Mouse (Mus musculus): ENCODE measurements around the gene Ube3c. TPM values are rescaled to one million over a fixed set of nuclear protein-coding genes. Genes with fewer than 3 reads are reported as not detected.
A peak's percentile ranks its signal among the peaks of the same experiment; 100 is the strongest.

Ube3c gene
- total RNA-seq, 2 experiments from 2014 or later: 41.0 to 43.9 TPM

DNA sequence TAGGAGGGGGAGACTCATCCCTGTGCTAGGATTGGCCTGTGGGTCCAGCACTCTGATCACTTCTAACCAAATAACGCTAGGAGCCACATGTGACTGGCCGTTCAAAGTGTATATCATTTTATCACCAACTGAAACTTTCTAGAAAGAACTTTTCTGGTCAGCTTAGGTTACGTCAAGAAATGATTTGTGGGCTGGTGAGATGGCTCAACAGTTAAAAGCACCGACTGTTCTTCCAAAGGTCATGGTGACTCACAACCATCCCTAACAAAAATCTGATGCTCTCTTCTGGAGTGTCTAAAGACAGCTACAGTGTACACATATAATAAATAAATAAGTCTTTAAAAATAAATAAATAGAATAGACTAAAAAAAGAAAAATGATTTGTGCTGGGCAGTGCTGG is 103.5 kb downstream of the Ube3c start:
- no peak for DNase-seq

DNA sequence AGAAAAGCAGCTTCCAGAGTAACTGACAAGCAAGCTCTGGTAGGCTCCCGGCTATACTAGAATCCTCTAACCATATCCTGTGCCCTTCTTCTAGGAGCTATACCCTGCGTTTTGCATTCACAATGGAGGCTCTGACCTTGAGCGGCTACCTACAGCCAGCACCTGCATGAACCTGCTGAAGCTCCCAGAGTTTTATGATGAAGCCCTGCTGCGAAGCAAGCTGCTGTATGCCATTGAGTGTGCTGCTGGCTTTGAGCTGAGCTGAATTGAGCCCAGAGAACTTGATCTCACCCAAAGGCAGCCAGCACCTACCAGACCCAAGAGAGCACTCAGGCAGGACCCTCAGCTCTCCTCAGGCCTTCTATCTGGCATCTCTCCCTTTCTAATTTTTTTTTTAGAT is 105.3 kb downstream of the Ube3c start:
- DNase-seq: no peak

DNA sequence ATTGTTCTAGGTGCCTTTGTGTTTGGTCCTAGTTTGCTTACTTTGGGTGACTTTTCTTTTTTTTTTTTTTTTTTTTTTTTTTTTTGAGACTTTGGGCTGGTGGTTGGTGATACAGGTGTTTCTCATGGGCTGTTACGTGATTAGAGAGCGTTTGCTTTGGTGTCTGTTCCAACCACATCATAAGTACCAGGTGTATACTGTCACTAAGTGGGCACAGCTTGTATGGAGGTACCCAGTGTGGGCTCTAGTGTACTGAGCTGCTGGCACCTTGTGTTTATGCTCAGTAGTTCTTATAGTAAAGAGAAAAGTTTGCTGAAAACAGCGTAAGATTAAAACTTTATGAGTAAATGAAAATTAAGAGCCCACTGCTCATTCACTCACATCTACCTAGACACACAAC is 107.4 kb downstream of the Ube3c start:
- no peak for DNase-seq

DNA sequence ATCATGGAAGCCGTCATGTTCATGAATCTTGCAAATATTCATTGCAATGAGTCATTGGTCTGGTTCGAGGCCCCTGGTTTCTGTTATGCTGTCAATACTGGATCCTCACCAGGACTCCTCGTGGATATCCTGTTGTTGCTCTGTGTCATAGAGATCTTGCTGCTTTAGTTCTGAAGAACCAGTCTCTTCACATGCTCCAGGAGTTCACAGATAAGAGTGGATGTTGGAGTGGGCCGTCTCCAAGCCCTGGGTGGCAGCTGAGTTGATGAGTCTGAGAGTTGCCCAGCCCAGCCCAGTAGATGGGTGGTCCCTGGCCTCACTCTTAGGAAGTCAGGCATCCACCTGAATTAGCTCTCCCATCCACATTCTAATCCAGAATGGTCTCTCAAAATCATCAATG is 116.0 kb downstream of the Ube3c start:
- DNase-seq: no peak

DNA sequence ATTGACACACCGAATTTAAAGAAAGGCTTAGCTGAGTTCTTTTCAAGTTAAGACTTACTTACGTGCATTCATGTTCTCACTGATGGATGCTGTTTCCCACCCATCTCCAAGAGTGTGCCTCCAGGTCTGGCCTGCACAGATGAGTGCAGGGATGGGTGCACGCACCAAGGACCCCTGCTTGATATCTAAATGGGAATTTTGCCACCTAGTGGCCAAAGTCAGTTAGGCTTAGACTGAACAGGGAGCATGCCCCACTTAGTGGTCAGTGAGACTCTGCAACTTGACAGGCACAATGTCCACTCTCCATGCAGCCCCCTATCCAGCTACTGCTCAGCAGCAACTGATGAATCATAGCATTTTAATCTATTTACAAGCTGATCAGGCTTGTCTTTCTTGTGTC is 118.6 kb downstream of the Ube3c start:
- DNase-seq: peak in 1 of 2 experiments; percentile 35

DNA sequence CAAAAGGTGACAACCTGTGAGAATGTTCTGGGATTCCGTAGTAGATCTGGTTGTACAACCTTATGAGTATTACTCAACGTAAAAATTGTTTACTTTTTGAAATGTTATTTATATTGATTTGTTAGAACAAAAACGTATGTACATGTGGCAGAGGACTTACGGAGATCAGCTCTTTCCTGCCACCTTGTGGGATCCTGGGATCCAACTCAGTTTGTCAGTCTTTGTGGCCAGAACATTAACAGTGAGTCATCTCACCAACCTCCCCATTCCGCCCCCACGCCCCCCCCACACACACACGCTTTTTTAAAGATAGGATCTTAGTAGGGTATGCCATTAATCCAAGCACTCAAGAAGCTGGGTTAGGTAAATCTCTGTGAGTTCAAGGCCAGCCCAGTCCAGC is 119.3 kb downstream of the Ube3c start:
- DNase-seq: no peak

DNA sequence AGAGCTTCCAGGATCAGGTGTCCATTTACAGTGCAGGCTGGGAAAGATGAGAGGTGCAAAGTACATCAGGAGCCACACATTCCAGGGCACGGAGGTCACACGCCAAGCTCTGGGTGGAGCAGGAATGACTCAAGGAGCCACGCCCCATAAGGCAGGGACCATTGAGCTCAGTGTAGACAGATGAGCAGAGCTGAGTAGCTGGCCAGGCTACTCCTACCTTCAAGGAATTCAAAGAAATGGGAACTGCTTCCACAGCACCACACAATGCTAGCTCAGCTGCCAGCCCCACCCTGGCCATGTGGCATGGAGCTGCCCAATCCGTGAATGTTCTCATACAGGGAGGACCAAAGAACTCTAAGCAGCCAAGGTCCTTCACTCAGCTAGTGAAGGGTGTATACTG is 129.5 kb downstream of the Ube3c start:
- no peak for DNase-seq

DNA sequence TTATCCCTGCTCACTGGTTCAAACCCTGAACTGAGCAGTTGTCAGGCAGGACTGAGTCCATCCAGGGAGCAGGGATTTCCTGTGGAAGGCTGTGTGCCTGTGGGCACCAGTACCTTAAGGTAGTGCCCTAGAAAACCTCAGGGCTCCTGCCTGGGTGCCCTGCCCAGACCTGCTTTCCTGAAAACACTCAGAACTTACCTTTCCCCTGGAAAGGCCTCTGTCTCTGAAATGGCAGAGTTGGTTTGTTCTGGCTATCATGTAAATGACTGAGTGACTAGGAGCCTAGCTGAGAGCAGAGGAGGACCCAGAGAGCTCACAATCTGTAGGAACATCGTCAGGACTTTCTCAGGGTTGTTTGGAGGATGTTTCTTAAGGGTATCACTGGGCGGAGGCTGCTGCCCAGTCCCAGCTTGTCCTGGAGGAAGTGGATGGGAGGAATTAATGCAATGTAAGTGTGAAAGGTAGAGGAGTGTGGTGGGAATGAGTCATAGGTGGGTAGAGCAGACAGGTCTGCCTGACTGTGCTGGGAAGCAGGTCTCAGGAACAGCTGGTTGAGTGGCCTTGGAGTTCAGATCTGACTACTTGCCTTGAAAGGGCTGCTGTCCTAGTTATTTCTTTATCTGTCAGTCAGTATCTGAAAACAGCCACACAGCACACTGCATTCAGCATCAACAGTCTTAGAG is 130.6 kb downstream of the Ube3c start:
- no peak for DNase-seq

DNA sequence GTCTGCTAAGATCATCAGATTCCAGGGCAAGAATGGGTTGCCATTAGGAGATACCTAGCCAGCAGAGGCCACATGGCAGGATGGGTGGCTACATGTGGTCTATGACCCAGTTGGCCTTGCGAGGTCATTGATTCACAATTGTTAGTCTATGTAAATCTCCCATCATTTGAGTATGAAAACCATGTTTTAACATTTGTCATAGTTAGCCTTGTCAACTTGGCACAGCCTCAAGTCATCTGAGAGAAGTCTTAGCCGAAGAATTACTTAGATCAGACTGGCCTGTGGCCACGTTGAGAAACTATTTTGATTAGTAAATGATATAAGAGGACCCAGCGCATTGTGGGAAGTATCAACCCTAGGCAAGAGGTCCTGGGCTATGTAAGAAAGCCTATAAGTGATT is 138.2 kb downstream of the Ube3c start:
- DNase-seq: no peak

DNA sequence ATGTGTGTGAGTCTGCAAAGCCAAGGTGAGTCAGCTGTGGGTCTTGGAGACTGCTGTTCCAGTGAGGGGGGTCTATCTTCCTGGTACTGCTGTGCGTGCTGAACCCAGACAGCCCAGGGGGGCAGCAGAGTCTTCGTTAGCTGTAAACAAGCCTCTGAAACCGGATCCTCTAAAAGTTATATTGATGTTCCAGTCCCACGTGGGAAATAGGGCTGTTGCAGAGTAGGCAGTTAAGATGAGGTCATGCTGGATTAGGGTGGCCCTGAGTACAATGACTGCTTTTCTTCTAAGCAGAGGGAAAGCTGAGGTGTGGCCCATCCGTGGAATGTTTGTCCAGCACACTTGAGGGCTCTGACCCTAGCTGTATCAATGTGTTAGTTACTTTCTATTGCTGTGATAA is 139.2 kb downstream of the Ube3c start:
- DNase-seq: peak in 1 of 2 experiments; percentile 32

DNA sequence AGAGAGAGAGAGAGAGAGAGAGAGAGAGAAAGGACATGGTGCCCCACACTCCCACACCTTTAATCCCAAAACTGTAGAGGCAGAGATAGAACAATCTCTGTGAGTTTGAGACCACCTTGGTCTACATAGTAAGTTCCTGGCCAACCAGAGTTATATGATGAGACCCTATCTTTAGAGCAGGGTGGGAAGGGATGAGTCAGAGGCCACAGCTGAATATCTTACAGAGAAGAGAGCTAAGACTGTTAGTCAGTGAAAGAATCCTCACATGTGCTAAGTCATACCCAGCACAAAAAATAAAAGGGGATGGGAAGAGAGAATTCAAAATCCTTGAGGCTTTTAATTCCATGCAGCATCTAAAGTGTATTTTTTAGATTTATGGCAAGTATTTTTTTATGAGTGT is 142.6 kb downstream of the Ube3c start:
- DNase-seq: no peak

DNA sequence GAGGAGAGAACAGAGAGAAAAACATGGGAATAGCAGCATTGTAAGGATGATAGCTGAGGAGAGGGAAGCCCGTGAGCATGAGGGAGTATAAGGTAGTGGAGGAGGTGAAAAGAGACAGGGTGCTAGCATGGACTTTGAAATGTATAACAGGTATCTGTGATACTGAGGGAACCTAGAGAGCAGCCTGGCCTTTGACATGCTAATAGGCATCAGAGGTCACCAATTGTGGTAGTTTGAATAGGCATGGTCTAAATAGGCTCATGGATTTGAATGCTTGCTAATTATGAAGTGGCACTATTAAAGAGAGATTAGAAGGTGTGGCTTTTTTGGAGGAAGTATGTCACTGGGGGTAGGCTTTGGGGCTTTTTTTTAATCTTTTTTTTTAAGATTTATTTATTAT is 143.9 kb downstream of the Ube3c start:
- no peak for DNase-seq

DNA sequence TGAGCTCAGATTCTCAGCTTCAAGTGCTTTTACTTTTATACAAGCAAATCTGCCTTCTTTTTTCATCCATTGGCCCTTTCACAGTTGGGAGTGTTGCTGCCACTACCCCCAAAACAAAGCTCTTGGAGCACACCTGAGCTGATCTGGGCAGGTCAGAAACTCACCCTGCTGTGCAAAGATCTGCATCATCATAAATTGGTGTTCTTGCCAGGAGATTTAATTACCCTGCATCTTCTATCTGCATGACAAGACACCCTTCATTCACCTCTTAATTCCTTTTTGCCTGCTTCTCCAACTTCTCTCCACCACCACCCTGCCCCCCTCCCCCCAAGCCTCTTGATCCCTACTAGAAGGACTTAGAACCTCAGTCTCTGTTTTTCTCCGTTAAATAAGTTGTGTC is 152.1 kb downstream of the Ube3c start:
- DNase-seq: no peak

DNA sequence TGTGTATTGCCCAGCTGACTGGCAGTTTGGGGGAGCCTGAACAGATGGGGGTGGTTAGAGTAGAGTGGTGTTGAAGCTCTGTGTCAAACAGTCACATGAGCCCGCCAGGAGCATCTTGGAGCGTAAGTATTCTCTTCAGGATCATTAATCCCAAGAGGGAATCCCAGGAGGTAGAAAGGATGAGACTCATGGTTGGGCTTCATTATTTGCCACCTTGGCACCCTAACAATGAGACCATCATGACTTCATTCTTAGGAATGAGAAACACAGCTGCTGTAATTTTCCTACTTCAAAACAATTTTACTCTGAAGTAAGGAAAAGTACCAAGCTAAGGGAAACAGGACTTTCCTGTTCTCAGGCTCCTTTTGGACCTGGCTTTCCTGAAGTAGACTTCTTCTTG is 156.3 kb downstream of the Ube3c start:
- no peak for DNase-seq

Other genes with a start within 250 kb of the Ube3c start
- 10 to 100 TPM; 14.3 to 15.2 TPM for gene Lmbr1, start 190.9 kb upstream of the Ube3c start, total RNA-seq (2021)
- gene Nom1, start 134.6 kb upstream of the Ube3c start, total RNA-seq (2021): 10 to 100 TPM; 11.8 to 17.8 TPM
- gene Mnx1, start 90.8 kb upstream of the Ube3c start, total RNA-seq (2021): not detected
- gene Dnajb6, start 166.4 kb downstream of the Ube3c start, total RNA-seq (2021): 10 to 100 TPM; 72.3 to 75.7 TPM
- 1 to 10 TPM in 1 of 2 experiments, not detected in 1; 1.3 TPM for gene Gm5129, start 166.7 kb downstream of the Ube3c start, total RNA-seq (2021)

Data from heart, adult 18-20 months (tissue).